In genomic region chr17:71311340-71312171, GRCm38 (mm10) we compare ENCODE assay signal across 8 mouse cellular contexts. TPM values are rescaled to one million over a fixed set of nuclear protein-coding genes. Genes with fewer than 3 reads are reported as not detected.
A peak's percentile ranks its signal among the peaks of the same experiment; 100 is the strongest.
DNase-seq lines count a peak whose midpoint lies in the region; ATAC-seq and TF ChIP-seq lines count a peak whose summit lies in the region.

Gene Emilin2, minus strand, starts transcription at chr17:71311978.

- H3K27ac ChIP-seq in ES-E14 (ENCODE audit: insufficient read depth, low read depth, low read length, poor library complexity, severe bottlenecking): no peak within 1 kb of the TSS
- H3K27ac ChIP-seq in embryonic facial prominence, embryonic 15.5 days (replicated peaks): peak within 1 kb of the TSS; percentile 83
- no peak within 1 kb of the TSS for H3K27ac ChIP-seq in liver, adult 2 months (replicated peaks; ENCODE audit: insufficient read depth, low read depth, low read length)

- ATAC-seq in embryonic facial prominence, embryonic 15.5 days (ENCODE audit: insufficient number of reproducible peaks, low FRiP score, low TSS enrichment, low read depth): no peak

- H3K4me3 ChIP-seq in ES-E14 (ENCODE audit: insufficient read depth in 1 of 2, low read depth in 1 of 2, low read length in 2 of 2, poor library complexity in 1 of 2, severe bottlenecking in 1 of 2): peak within 1 kb of the TSS; percentile 65 to 71
- H3K4me3 ChIP-seq in embryonic facial prominence, embryonic 15.5 days (replicated peaks): peak within 1 kb of the TSS; percentile 64
- H3K4me3 ChIP-seq in liver, adult 2 months (ENCODE audit: insufficient read depth, low read depth, low read length): peak within 1 kb of the TSS; percentile 46; the same call in 1 of the 2 replicates

- intact Hi-C loops in heart, postnatal 14 days (cut with DNase I): loop anchor here (1.0 kb wide), 1 partner anchor 58 kb away; no protein-coding TSS in a partner anchor

- H3K4me1 ChIP-seq in ES-E14 (ENCODE audit: control insufficient read depth in 2 of 2, insufficient read depth in 2 of 2, low read length in 2 of 2, poor library complexity in 1 of 2): peaks cover 0 to 5% of the 10 kb centered on the region in 2 experiments; a peak in 1 of 4 replicates
- peaks cover 21% of the 10 kb centered on the region for H3K4me1 ChIP-seq in embryonic facial prominence, embryonic 15.5 days
- no peaks in the 10 kb centered on the region for H3K4me1 ChIP-seq in liver, adult 2 months (ENCODE audit: control insufficient read depth, insufficient read depth, low read length)

- no peak for TF ChIP-seq POLR2A in liver, adult 2 months (IDR thresholded peaks at IDR 0.05; ENCODE audit: extremely low read depth, insufficient read depth, low read length)

- peak; percentile 22 for DNase-seq in A20 (ENCODE audit: low read depth, low spot score)
- DNase-seq in ES-E14 (ENCODE audit: low read depth, low spot score): peak; percentile 70
- peak; percentile 39 to 70 for DNase-seq in heart, postnatal 14 days
- DNase-seq in liver, adult 2 months (ENCODE audit: extremely low read depth, low read depth, low spot score): no peak
- DNase-seq in naive thymus-derived CD4-positive, alpha-beta T cell, adult 2 months (ENCODE audit: low read depth): peak; percentile 25
- no peak for DNase-seq in left cerebral cortex, adult 11 months (ENCODE audit: low spot score)
- no peak for DNase-seq in ovary, postnatal 36 days (ENCODE audit: low spot score)

- no peaks in the 10 kb centered on the region for H3K36me3 ChIP-seq in ES-E14 (ENCODE audit: control insufficient read depth, insufficient read depth, low read length, poor library complexity, severe bottlenecking)
- no peaks in the 10 kb centered on the region for H3K36me3 ChIP-seq in embryonic facial prominence, embryonic 15.5 days
- H3K36me3 ChIP-seq in liver, adult 2 months (ENCODE audit: control insufficient read depth, insufficient read depth, low read length): no peaks in the 10 kb centered on the region

- in situ Hi-C loops in ES-E14 (cut with MboI; ENCODE audit: low sequenced_read_pairs in 2 of 2, unreplicated experiment in 2 of 2): no loop called here

- TF ChIP-seq CTCF in liver, adult 2 months (IDR thresholded peaks at IDR 0.05; ENCODE audit: low read depth, low read length): no peak

- 9% methylated on average over 20 of the region's 20 CpGs for WGBS in embryonic facial prominence, embryonic 15.5 days
- 13% methylated on average over 20 of the region's 20 CpGs for WGBS in liver, adult 2 months

- H3K4me2 ChIP-seq in embryonic facial prominence, embryonic 15.5 days (replicated peaks): peak within 1 kb of the TSS; percentile 99

- no peaks in the 10 kb centered on the region for H3K79me2 ChIP-seq in liver, adult 2 months (ENCODE audit: control insufficient read depth, insufficient read depth, low read length)

- peak within 1 kb of the TSS; percentile 12; the same call in 1 of the 2 replicates for H3K9ac ChIP-seq in ES-E14 (ENCODE audit: insufficient read depth, low read depth, low read length, poor library complexity, severe bottlenecking)
- H3K9ac ChIP-seq in embryonic facial prominence, embryonic 15.5 days: peak within 1 kb of the TSS; percentile 64
- H3K9ac ChIP-seq in liver, adult 2 months (ENCODE audit: low read depth, low read length): 0 out of 2 replicates have a peak within 1 kb of the TSS, but pooled peaks have one; percentile 19

- no peaks in the 10 kb centered on the region for H3K9me3 ChIP-seq in ES-E14 (ENCODE audit: control insufficient read depth, insufficient read depth, low read depth, low read length)
- H3K9me3 ChIP-seq in embryonic facial prominence, embryonic 15.5 days (replicated peaks): no peaks in the 10 kb centered on the region

- H3K27me3 ChIP-seq in embryonic facial prominence, embryonic 15.5 days: peaks cover 33% of the 10 kb centered on the region
- peaks cover 18% of the 10 kb centered on the region; the same call in 1 of the 2 replicates for H3K27me3 ChIP-seq in liver, adult 2 months (ENCODE audit: control insufficient read depth, insufficient read depth, low read length)

TF ChIP-seq in ES-E14, 5 proteins besides CTCF, POLR2A, EP300 and RAD21:
- TF ChIP-seq ZNF384 (IDR thresholded peaks at IDR 0.05; ENCODE audit: low read depth, low read length) (no peak), HCFC1 (IDR thresholded peaks at IDR 0.05; ENCODE audit: borderline replicate concordance, insufficient read depth, low read length) (no peak), MAFK (IDR thresholded peaks at IDR 0.05; ENCODE audit: insufficient read depth, low read depth, low read length) (no peak), CHD2 (IDR thresholded peaks at IDR 0.05; ENCODE audit: low read depth, low read length) (no peak), ZC3H11A (IDR thresholded peaks at IDR 0.05; ENCODE audit: borderline replicate concordance, low read depth, low read length) (no peak)

RNA-seq across cellular contexts. Expression of gene Emilin2, which starts in this region (rescaled TPM):
- total RNA-seq in ES-E14 (2012; rRNA removed): 1.0 TPM in 2 replicates
- polyA plus RNA-seq in embryonic facial prominence, embryonic 15.5 days (2015; fragmentation: Nextera tagmentation; extraction: Ambion mirVana): 26.3 and 31.7 TPM in 2 replicates
- total RNA-seq in heart, postnatal 14 days (2021): 100 to 1,000 TPM; 107 to 118 TPM
- 1.1 and 1.5 TPM in 2 replicates for total RNA-seq in liver, adult 2 months (2014; rRNA removed)
- 0.31 and 1.7 TPM in 2 replicates for polyA plus RNA-seq in liver, adult 2 months (2012; rRNA removed)

Comparison
In these comparisons a context has a peak if more than half of its experiments do, and no peak if none do; other contexts are left out.
1. RNA of gene Emilin2 (total RNA-seq): 107 to 118 TPM in heart, postnatal 14 days; 1.1 to 1.5 TPM in liver, adult 2 months and 1.0 TPM in ES-E14; every median in the first group is over 10 times any median in the second.
2. RNA of gene Emilin2 (polyA plus RNA-seq): 26.3 to 31.7 TPM in embryonic facial prominence, embryonic 15.5 days; 0.31 to 1.7 TPM in liver, adult 2 months; every median in the first group is over 10 times any median in the second.
3. DNase-seq: peak in A20 (single experiment), ES-E14 (single experiment), heart, postnatal 14 days (2 of 2) and naive thymus-derived CD4-positive, alpha-beta T cell, adult 2 months (single experiment); none in liver, adult 2 months (single experiment), left cerebral cortex, adult 11 months (single experiment) and ovary, postnatal 36 days (single experiment).
4. H3K9ac ChIP-seq: peak in every context shown above with its lines; median percentile 64 in embryonic facial prominence, embryonic 15.5 days; 19 in liver, adult 2 months; 12 in ES-E14.
5. Peak in every context shown above with its lines, with median percentiles within 50 percentile points of each other: H3K4me3 ChIP-seq.